Mouse (Mus musculus) left cerebral cortex, adult 11 months (tissue): ENCODE measurements around the gene Robo1.
"Not testable (repeated sequence)": the region's sequence is repeated elsewhere in the genome, so short reads cannot be mapped to it uniquely, and the experiment has no call there.

ENCODE experiments used
- DNase-seq: peaks from one replicate; pipeline ENCODE4 v3.0.0; 2022; ENCODE audit warnings: low spot score

Gene Robo1

DNA sequence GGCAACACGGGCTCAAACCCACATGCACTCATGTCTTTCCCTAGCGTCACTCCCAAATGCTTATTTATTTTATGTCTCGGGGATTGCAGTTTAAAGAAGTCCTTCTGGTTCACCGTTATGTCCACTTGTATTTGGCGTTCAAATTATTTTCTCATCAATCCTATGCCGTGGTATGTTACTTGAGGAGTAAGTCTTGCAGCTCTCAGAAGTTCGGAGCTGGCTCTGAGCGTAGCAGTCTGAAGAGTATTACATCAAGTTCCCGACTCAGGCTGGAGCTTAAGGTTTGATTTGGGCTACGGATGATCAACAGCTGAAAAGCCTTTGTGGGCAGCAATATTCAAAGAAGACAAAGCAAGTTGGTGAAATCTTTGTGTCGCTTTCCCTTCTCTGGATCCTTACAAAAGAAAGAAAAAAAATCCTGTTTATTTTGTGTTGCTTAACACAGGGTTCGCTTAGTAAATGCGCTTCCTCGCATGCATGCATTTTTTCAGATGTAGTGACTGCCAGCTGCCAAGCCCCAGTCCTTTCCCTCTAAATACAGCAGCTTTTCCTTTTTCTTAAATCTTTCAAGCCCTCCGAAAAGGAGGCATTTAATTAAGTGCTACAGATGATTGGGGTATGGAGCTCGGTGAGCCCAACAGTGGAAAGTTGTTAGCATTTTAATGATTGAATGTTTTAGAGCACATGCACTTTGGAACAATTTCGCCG, 136.5 kb downstream of the Robo1 start:
- no peak for DNase-seq

GRCm38 (mm10) chr16:72458155-72458554, 150.0 kb downstream of the Robo1 start:
- DNase-seq: peak; percentile 4

GRCm38 (mm10) chr16:72458576-72458975, 150.5 kb downstream of the Robo1 start:
- no peak for DNase-seq

DNA sequence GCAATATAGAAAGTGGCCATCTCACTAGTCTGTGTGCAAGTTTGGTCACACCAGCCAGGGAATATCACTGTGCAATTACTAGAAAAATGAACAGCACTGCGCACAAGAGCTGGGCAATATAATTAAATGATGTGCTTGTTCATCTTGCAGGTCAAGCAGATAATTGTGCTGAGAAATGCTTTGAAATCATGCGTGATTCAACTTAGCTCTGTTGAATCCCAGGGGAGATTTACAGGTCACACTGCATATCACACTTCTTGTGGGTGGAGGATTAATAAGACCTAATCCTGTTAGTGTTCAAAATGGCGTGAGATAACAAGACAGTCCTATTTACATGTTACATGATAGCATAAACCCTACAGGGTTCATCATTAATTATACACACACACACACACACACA, 157.6 kb downstream of the Robo1 start:
- no peak for DNase-seq

DNA sequence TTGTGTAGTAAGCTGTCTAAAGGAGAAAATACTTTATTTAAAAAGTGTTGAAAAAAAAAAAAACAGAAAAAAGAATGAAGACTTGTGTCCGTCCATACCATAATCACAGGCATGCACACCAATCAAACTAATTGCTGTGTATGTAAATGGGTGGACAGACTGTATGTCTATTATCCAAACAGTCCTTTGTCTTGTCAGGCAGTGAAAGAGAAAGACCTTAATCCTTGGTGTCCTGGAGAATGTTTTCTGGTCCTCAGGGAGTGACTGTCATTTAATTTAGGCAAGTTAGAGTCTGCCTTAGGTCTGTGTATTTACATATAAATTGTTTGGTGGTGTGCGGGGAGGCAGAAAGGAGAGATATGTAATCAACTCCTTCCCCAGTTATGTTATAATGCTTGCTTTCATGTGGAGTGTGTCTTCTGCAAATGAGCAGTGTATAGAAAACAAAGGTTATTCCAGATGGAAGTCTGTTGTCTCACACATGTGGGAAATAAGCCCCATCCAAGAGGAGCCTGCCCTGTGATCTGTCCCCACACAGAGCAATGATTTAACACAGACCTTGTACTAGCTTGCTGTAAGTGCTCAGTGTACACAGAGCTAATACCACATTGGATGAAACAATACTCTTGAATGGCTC, 162.0 kb downstream of the Robo1 start:
- DNase-seq: no peak

- no peak for DNase-seq
Observed at GRCm38 (mm10) chr16:72510716-72511199, 202.7 kb downstream of the Robo1 start.

- DNase-seq: no peak
Observed at GRCm38 (mm10) chr16:72531337-72531736, 223.2 kb downstream of the Robo1 start.

DNA sequence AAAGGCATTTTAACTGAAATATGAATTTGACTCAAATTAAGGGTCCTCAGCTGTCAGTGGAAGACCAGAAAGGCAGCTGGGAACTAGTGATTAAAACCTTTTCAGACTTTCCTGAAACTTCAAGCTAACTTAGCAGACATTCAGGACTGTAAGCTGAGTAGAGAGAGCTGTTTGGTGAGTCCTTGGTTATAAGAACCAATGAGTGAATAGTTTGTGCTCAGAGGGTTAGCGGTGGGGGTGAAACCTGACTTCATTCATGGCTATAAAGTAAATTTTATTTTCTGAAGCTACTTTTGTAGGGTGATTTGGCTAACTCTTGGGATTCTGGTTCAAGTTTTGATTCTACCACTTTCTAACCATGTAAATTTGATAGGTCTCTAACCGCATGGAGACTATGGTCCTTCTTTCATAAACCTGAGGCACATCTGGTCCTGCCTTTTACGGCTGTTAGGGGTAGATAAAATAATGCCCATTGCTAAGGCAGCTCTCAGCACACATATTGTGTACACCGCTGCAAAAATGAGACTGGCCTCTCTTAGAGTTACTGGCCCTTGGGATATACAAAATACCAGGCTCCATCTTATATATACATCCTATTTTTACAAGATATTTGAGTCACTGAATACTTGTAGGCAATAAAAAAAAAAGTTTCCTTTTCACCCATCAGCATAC, 225.9 kb downstream of the Robo1 start:
- no peak for DNase-seq

GRCm38 (mm10) chr16:72538171-72538570, 230.1 kb downstream of the Robo1 start:
- no peak for DNase-seq

- no peak for DNase-seq
Observed at GRCm38 (mm10) chr16:72543928-72544327, 235.8 kb downstream of the Robo1 start.

GRCm38 (mm10) chr16:72544950-72545349, 236.8 kb downstream of the Robo1 start:
- no peak for DNase-seq

DNA sequence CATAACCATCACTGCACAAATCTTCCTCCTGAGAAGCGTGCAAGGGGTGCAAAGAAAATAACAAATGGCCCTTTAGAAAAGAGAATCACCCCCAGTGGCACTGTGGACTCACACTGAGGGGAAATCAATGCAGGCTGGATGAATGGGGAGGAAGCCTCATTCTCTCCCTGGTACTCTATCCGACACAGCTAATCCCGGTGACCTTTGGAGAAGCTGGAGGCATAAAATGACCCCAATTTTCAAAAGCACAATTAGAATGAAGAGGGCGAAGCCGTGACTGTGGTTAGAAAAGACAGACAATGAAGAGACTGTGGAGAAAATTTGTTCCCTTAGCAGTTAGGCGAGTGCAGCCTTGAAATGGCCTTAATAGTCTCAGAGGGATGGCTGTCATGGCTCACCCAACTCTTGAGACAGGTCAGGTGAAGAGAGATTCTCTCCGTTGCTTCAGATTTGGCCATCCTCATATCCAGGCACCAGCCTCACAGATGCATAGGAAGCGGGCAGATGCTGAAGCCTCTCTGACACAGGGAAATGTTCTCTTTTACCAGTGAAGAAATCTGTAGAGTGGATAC, 243.7 kb downstream of the Robo1 start:
- no peak for DNase-seq

DNA sequence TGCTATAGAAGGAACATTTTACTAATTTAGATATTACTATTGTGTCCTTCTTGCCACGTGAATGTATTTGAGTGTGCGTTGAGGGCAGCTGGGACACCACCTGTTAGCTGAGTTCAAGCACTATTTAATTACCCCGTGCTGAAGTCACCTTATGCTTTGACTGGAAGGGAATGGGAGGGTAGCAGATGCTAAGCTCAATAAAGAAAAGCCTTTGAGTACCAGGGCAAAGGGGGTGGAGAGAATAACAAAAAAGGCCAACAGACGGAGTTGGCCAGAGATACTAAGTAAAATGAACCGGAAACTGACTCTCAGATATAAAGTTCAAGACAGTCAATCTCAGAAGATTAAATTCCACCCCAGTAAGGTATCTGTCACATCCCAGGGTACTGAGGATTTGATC, 245.6 kb downstream of the Robo1 start:
- no peak for DNase-seq

DNA sequence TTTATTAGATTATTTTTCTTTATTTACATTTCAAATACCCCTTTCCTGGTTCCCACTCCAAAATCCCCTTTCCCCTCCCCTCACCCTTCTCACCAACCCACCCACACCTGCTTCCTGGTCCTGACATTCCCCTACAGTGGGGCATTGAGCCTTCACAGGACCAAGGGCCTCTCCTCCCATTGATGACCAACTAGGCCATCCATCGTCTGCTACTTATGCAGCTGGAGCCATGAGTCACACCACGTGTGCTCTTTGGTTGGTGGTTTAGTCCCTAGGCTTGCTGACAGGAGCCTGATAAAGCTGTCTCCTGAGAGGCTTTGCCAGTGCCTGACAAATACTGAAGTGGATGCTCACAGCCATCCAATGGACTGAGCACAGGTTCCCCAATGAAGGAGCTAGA, 254.0 kb downstream of the Robo1 start:
- not testable (repeated sequence) for DNase-seq

GRCm38 (mm10) chr16:72563196-72563963, 255.3 kb downstream of the Robo1 start:
- DNase-seq: no peak

- DNase-seq: no peak
Observed at GRCm38 (mm10) chr16:72575171-72575570, 267.1 kb downstream of the Robo1 start.

- no peak for DNase-seq
Observed at GRCm38 (mm10) chr16:72576956-72577355, 268.9 kb downstream of the Robo1 start.

GRCm38 (mm10) chr16:72584454-72585159, 276.5 kb downstream of the Robo1 start:
- no peak for DNase-seq

GRCm38 (mm10) chr16:72585160-72585813, 277.2 kb downstream of the Robo1 start:
- no peak for DNase-seq

GRCm38 (mm10) chr16:72587376-72588072, 279.4 kb downstream of the Robo1 start:
- DNase-seq: no peak
